Mouse (Mus musculus) left cerebral cortex, adult 18-20 months (tissue): ENCODE measurements around the gene Trappc3. TPM values are rescaled to one million over a fixed set of nuclear protein-coding genes. Genes with fewer than 3 reads are reported as not detected.

ENCODE experiments used
- DNase-seq, 2 experiments: peaks; one replicate each; pipeline ENCODE4 v3.0.0; 2021 to 2022; ENCODE audit warnings: low spot score in 2 of 2, mixed read lengths in 1 of 2
- total RNA-seq, 2 experiments: library from RNA; stranded (reverse); gene quantifications; 2 replicates each; pipeline ENCODE4 v1.2.3; 2021

Gene Trappc3
- total RNA-seq, 2 experiments from 2014 or later, result 84.5 to 87.3 TPM

DNA sequence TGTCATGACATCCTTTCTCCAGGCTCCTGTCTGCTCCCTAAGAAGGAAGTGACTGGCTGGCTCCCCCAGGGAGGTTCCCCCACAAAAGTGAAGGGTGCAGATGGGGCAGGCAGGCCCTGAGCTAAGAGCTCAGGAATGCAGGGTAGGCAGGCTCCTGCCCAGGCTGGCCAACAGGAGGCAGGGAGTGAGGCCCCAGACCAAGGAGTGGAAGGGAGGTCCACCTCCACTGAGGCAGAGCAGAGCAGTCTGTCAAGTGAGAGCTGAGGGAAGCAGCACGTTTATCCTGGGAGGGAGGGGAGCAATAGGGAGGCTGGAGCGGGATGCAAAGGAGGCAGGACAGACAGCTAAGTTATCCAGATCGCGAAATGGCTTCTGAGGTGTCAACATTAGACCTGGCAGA is 11.5 kb upstream of the Trappc3 start:
- no peak for DNase-seq

DNA sequence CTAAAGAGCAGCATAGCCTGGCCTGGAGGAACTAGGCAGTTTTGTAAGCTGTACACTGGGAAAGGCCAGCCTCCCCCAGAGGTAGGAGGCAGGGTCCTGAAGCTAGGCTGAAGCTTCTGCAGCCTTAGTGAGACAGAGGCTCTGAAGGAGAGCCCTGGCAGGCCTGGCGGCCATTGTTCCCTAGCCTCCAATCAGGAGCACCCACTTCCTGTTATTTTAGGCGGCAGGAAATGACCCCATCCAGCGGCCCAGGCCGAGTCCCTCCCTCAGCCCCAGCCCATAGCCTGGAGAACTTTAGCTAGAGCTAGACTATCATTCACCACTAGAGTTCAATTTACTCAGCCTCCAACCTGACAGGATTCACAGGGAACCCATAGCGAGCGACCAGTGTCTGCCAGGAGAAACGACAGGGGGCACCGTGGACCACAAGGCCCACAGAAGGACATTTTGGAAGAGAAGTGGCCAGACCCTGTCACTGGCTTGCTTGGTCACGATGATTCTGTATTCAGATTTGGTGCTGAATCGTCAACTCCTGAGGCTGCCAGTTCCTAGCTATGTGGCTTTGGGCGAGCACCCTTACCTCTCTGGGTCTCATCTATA is 10.4 kb upstream of the Trappc3 start:
- no peak for DNase-seq

DNA sequence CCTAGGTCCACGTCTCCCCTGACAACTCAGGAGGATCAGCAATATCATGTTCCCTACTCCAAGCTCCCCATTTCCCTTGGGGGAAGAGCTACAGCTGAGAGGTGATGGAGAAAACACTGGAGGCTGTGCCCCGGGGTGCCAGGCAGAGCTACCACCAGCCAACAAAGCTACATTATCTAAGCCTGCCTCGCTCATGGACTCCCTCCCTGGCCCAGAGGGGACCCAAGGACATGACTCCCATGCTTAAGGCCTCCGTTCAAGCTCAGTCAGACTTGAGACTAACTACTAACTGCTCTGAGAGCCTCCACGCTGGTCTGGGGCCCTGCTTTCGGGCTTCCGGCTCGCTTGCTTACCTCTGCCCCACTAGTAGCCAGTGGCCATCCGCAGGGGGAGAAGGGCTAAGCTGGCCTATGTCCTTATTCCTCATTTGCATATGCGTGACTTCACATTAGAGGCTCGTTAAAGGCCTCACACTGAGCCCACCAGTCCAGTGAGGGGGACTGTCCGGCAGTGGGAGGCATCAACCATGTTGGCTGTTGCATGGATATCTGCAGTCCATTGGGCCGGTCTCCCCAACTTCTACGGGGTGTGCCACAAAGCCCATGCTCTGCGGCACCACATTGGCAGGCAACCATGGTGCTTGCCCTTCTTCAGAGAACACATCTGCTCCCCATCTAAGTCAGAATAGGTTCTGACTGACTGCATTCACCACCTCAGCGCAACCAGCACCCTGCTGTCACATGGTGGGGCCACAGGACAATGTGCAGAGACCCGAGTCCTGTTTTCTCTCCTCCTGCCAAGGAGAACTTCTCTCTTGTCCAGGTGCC is 9.5 kb upstream of the Trappc3 start:
- DNase-seq, result no peak

DNA sequence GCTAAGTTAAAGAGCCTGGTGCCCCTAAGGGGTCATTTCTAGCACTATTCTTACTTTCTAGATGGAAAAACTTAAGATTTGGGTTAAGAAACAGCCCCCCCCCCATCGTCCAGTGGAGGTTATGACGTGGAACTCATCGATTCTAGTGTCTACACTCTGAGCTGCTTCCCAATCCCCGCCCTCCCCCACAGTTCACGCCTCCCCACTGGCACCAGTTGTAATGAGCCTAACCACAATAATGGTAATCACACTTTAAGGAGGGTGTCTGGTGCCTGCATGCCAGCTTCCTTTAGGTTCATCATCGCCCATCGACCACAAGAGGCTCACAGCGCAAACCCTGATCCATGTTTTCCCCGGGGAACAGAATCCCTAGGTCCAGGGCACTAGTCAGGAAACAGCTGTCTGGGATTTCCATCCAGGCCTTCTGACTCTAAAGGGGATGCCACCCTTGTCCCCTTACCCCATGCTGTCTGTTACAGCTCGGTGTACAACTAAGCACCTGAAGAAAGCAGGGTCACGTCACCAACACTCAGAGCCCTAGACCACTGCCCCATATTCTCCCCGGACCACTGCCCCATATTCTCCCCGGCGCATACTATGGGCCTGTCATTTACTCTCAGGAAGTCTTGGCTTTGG is 8.4 kb upstream of the Trappc3 start:
- DNase-seq, result no peak

DNA sequence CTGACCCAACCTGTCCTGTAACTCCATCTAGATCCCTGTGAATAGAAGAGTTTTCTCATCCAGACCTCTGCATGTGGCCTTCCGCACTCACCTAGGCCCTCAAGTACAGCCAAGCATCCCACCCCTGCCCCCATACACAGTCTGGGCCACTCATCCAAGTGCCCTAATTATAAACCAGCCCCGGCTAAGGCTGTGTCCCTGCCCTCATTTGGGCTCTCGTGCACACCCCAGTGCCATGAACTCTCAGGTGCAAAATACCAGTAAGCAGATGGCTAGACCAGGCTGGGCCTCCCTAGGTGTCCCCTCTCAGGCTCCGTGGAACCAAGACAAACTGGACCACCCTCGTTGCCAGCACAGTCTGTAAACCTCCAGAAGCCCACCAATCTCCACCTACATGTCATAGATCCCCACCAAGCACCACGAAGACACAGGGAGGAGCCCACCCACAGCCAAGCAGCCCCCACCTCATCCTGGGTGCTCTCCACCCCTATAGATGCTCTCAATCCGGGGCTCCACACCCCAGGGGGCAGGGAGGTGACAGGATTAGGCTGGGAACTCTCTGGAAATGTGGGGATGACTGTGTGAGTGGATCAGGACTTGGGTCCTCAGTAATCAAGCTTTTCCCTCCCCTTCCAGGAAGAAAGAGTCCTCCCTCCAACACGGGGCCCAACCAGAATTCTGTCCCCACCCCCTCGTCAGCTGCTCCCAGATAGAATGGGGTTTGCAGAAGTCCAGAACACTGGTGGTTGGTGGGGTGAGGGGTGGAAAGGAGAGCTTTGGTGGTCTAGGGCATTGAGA is 7.6 kb upstream of the Trappc3 start:
- peak; percentile 65 to 69 for DNase-seq

DNA sequence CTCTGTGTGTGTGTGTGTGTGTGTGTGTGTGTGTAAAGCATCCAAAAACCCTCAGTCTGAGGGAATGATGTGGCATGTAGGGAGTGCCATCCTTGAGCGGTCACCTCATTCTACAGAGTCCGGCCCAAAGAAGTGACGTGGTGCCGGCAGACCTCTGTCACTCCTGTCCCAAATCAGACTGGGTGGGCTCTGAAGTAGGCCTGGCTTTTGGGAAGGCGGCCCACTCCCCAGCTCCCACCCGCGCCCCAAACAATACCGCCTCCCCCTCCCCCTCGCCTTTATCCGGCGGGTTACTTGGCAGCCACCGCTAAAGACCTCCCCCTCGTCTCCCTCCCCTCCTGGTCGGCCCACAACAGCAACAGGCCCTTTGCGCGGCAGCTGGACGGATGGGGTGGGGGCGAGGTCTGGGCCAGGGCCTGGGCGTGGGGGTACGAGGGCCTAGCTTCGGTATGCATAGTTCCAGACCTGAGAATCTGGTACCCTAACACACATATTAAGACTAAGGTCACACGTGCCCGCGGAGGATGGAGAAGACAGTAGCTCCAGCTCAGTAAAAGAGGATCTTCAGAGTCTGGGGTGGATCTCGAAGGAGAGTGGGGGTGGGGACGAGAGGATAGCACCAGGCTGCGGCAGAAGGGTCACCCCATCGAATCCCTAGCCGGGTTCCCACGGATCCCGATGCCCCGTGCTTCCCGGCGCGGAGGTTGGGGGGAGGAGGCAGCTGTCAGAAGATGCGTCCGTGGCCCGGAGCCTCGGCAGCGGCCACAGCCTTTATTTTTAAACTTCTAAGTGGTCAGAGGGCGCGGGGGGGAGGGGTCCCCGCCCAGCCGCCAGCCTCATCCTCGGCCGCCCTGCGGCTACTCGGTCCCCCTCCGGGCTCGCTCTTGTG is 6.8 kb upstream of the Trappc3 start:
- DNase-seq, result no peak

DNA sequence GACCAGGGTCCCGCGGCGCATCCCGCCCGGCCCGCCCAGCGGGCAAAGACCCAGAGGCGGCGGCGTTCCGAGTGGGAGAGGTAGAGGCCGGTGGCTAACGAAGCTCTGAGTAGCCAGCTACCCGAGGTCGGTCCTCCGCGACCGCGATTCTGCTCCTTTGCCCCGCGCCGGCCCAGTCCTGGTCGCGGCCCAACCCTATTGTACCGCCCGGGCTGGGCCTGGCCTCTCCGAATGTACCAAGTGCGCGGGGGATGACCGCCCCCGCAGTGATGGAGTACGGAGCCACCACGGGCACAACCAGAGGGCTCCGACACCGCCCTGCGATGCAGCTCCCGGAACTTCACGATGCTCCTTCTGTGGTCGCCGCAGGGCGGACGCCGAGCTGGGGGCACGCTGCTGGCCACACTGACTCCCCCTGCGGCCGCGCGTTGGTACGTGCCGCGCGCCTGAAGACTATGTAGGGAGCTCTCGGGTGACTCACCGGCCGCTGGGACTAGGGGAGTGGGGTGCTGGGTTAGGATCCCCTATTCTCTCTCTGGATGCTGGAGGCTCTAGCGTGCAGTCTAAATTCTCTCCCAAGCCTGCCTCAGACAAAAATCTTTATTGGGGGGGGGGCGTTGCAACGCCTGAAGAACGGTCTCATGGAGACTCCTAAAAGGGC is 5.9 kb upstream of the Trappc3 start, which contains the start of gene Map7d1:
TSS of gene Map7d1 (minus strand) at position 213 of the 661 bp plus-strand sequence.
- DNase-seq, result peak; percentile 80 to 85

DNA sequence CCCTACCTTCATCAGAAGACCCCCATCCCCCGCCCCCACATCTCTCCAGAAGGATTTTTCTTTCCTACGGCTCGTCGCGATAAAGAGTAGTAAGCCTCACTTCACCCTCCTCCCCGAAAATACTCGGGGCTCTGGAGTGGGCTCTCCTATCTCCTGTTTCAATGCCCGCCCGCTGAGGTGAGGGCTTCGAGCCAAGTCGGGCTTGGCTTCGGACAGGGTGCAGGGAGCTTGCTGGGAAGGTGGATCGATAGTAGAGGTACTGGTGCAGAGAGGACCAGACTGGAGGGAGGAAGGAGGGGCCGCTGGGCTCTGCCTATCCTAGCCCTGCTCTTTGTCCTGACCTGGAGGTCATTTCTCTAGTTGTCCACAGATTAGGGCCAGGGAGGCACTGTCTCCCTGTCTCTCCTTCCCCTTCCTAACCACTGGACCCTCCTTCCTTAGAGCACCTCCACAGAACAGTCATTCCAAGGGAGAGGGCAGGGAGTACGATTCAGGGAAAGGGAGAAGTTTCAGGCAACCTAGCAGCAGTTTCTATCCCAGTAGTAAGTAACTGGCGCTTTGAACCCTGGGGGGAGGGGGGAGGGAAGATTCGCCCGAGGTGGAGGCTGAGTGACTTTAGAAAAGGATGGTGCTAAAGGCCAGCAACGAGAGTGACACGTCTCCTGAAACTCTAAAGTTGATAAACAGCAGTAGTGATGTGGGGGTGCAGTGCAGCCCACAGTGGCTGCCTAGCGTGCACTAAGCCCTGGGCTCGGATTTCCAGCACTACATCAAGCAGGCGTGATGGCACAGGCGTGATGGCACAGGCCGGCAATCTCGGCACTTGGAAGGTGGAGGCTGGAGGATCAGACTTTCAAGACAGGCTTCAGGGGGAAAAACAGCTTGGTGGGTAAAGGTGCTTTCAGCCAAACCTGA is 4.9 kb upstream of the Trappc3 start:
- DNase-seq, result no peak

DNA sequence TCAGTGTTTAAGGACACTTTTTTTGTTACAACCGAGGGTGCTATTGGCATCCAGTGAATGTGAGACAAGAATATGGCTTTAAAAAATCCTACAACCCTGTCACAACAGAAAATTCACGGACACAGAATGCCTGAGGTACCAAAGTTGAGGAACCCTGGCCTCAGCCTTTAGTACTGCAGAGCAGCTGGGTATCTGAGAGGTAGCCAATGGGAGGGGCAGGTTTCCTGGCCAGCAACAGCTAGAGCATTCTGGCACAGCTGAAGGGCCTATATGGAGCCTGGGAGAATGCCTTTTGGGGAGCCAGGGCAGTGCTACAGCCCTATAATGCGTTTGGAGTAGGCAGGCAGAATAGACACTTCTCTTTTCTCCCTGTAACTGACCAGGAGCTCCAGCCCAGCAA is 3.1 kb upstream of the Trappc3 start:
- DNase-seq, result no peak

DNA sequence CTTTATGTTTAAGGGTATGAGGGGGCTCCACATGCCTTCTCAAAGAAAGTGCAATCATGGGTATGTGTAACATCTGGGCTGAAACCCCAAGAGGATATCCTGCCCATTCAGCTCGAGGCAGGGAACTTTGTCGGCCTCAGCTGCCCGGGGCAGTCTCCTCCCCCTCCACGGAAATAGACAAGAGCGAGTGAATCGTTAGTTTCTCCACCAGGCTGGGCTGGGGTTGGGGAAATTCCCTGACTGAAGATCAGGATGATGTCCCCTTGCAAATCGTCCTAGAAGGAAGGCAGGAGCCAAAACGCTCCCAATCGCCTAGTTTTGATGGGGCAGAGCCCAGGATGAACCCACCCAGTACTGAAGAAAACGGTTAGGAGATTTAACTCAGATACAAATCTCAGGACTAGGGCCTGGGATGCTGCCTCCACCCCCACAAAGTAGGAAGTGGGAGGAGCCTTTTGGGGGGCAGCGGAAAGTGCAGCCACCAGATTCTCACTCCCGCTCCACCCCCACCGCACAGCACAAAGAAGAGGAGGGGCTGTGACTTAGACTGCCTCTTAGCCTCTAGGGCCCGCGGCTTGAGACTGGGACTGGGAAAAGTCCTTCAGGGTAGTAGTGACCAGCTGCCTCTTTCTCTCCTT is 2.5 kb upstream of the Trappc3 start:
- DNase-seq, result no peak

DNA sequence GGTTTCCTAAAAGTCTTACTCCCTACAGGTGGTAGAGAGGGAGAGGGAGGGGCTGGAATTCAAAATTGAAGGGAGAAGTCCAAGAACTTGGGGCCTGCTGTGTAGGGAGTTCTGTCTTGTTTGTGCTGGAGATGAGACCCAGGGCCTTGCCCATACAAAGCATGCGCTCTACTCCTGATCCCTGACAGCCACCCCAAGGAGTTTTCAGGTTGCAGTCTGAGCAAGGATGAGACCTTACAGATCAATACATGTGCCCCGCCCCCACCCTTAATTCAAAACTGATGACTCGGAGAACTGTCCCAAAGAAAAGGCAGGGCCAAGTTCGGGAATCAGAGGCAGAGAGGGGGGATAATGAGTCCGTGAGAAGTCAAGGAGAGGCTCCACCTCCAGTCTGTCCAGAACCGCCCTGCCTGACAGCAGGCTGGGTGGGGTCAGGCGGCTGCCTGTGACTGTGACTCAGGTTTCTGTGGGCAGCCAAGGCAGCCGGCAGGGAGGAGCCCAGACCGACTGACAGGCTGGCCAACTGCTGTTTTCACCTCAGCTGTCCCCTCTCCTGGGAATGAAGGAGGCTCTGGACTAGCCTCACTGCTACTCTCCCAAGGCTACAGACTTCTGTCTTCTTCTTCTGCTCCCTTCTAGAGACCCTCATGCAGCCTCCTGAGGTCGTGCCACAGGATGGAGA is 1.5 kb upstream of the Trappc3 start:
- peak in 1 of 2 experiments; percentile 61 for DNase-seq

DNA sequence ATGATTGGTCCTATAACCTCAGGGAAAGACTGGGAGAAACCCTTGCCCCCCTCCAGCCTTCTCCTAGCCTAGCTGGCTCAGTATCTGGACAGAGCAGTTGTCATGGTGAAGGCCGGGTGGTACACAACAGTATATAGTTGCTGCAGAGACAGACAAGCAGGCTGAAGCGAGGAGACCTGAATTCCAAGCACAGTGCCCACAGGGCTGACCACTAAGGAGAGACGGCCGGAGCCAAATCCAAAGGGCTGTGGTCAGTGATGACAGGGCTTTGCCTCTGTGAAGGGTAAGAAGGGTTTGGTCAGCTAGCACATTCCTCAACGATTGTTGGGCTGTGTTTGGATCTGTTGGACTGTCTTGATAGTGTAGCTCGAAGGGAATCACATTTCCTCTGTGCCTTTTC is 859 bp upstream of the Trappc3 start:
- no peak for DNase-seq

DNA sequence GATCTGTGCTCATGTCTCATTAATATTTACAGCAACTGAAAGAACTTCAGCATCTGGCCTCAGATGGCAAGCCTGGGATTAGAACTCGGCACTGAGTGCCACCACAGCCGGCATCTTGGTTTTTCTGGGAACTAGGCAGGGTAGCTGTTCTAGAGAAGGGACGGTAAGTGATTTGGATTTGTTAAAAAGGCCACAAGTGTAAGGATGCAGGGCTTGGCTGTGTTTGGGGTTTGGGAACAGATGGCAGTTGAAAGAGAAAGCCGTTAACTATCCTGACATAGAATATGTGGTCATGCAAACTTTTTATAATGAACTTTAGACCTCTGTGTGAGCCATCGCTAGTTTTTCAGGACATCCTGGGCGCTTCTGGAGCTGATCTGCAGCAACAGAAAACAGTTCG is 450 bp upstream of the Trappc3 start:
- DNase-seq, result no peak

DNA sequence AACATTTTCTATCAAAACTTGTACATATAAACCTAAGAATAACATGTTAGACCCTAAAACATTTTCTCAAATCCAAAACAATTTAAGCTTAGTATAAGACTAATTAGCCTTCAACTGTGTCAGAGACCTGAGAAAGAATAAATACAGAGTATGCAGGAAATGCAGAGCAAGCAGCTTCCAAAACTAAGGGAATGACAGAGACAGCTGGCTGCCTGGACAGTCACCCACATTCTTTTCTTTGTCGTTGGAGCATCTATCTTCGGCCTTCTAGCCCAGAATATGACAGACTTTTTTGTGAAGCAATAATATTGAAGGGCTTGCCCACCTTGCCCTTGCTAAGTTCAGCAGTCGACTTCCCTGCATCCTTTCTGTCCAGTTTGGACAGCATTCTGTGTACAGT is 7.2 kb downstream of the Trappc3 start:
- no peak for DNase-seq

DNA sequence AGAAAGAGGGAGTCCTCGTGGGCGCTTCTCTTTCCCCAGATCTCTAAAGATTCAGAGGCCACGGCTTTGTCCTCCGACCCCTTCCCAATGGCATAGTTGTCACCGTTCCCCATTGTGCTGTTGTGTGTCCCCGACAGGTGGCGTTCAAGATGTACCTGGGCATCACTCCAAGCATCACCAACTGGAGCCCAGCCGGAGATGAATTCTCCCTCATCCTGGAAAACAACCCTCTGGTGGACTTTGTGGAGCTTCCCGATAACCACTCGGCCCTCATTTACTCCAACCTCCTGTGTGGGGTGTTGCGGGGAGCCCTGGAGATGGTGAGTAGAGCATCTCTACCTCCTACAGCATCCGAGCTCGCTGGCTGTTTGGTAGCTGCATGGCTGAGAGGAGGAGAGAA is 11.6 kb downstream of the Trappc3 start:
- DNase-seq, result peak in 1 of 2 experiments; percentile 43

DNA sequence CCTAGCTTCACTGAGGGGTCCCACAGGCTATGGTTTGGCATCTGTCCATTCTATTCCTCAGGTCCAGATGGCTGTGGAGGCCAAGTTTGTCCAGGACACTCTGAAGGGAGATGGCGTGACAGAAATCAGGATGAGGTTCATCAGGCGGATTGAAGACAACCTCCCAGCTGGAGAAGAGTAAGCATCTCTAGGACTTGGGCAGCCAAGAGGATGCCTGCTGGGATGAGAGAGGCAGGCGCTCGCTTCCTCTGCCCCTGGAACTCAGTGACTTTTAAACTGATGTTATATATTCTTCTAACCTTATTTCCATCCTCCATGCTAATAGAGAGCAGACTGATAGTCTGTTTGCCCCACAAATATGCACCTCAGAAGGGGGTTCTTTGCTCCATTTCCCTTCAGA is 13.0 kb downstream of the Trappc3 start:
- no peak for DNase-seq

DNA sequence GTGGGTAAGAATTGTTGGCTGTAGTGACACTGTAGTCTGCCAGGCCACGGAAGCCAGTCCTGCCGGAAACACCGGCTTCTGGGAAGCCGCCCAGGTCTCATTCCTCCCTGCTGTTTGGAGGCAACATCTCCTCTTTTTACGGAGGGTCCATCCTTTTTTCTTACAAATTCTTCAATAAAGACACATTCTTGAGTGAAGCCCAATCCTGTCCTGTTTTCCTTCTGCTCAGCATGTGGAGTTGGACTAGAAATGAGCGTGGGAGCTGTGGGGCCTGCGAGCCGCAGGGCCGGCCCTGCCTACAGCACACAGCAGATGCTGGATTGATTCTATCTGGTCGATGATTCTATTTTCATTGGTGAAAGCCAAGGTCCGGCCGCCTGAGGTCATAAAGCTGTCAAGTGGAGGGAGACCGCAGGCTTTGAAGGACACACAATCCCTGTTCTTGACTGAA is 13.6 kb downstream of the Trappc3 start:
- DNase-seq, result no peak
